Mouse (Mus musculus) hindbrain, embryonic 16.5 days (tissue): ENCODE measurements around the gene Ifrd2. TPM values are rescaled to one million over a fixed set of nuclear protein-coding genes. Genes with fewer than 3 reads are reported as not detected.

Experiments
- ATAC-seq: fragments of 200-750 bp; cut with Nextera tagmentation; 2 replicates; pipeline ENCODE4 v1.8.0; 2017; ENCODE audit warnings: moderate TSS enrichment, moderate library complexity
- H3K27ac ChIP-seq: fragments of 300-500 bp; sonication (generic); 2 replicates; pipeline ENCODE4 v1.5.1; 2014; ENCODE audit warnings: low read depth, mild to moderate bottlenecking, control low read depth, low read length, moderate library complexity
- H3K27me3 ChIP-seq: fragments of 300-500 bp; sonication (generic); replicated peaks from 2 replicates; pipeline ENCODE4 v1.6.1; 2014; ENCODE audit warnings: low read length; ENCODE audit not compliant: control insufficient read depth, insufficient read depth
- H3K36me3 ChIP-seq: fragments of 300-500 bp; sonication (generic); 2 replicates; pipeline ENCODE4 v1.6.1; 2014; ENCODE audit warnings: mild to moderate bottlenecking, low read length, moderate library complexity, mixed read lengths; ENCODE audit not compliant: control insufficient read depth, insufficient read depth
- H3K4me1 ChIP-seq: fragments of 300-500 bp; sonication (generic); 2 replicates; pipeline ENCODE4 v1.6.1; 2014; ENCODE audit warnings: low read depth, low read length; ENCODE audit not compliant: control insufficient read depth, insufficient read depth
- H3K4me2 ChIP-seq: fragments of 300-500 bp; sonication (generic); 2 replicates; pipeline ENCODE4 v1.6.1; 2014; ENCODE audit warnings: mild to moderate bottlenecking, low read length, control low read depth, moderate library complexity
- H3K4me3 ChIP-seq: fragments of 300-500 bp; sonication (generic); 2 replicates; pipeline ENCODE4 v1.5.1; 2014; ENCODE audit warnings: mild to moderate bottlenecking, low read length, control low read depth, moderate library complexity
- H3K9ac ChIP-seq: fragments of 300-500 bp; sonication (generic); 2 replicates; pipeline ENCODE4 v1.6.1; 2014; ENCODE audit warnings: low read depth, mild to moderate bottlenecking, control low read depth, low read length, moderate library complexity
- H3K9me3 ChIP-seq: fragments of 300-500 bp; sonication (generic); 2 replicates; pipeline ENCODE4 v1.6.1; 2014; ENCODE audit warnings: mild to moderate bottlenecking, low read length, moderate library complexity; ENCODE audit not compliant: control insufficient read depth
- WGBS: fragments of 180-500 bp; shearing (Covaris S2); extraction: QIAGEN DNeasy Blood & Tissue Kit; methylation state at CpG from one replicate; pipeline ENCODE4 v1.1.7; 2014; 5-methylcytosine and 5-hydroxymethylcytosine counted together
- polyA plus RNA-seq: library from polyadenylated mRNA; unstranded; fragments of >200 nt; fragmentation: Nextera tagmentation; extraction: Ambion mirVana; gene quantifications from 2 replicates; pipeline ENCODE4 v1.2.1, GENCODE M21; 2015

Gene Ifrd2
- polyA plus RNA-seq, result 13.5 and 16.9 TPM in 2 replicates

- peak within 1 kb of the TSS; percentile 73 for H3K9ac ChIP-seq
- H3K27ac ChIP-seq, result no peak within 1 kb of the TSS
- peak; percentile 98 for ATAC-seq
- H3K9me3 ChIP-seq, result no peaks in the 10 kb centered on the region
- peak within 1 kb of the TSS; percentile 70 for H3K4me3 ChIP-seq
- peaks cover 6% of the 10 kb centered on the region for H3K4me1 ChIP-seq
- peaks cover 17% of the 10 kb centered on the region for H3K36me3 ChIP-seq
- 14% methylated on average over 46 of the region's 46 CpGs for WGBS
- H3K27me3 ChIP-seq, result no peaks in the 10 kb centered on the region
- peak within 1 kb of the TSS; percentile 71 for H3K4me2 ChIP-seq
Observed at GRCm38 (mm10) chr9:107586974-107587832, at the start of gene Ifrd2. TSS of gene Ifrd2 (plus strand) at chr9:107587642.

GRCm38 (mm10) chr9:107538231-107538630 is 49.2 kb upstream of the Ifrd2 start:
- Histone ChIP-seq H3K9me3 (no peaks in the 10 kb centered on the region), H3K36me3 (peaks cover 17% of the 10 kb centered on the region), H3K9ac (no peak overlapping the region), H3K4me1 (peaks cover 47% of the 10 kb centered on the region), H3K4me3 (no peak overlapping the region), H3K27me3 (no peaks in the 10 kb centered on the region), H3K27ac (no peak overlapping the region), H3K4me2 (no peak overlapping the region)
- WGBS, result 87% methylated on average over 7 of the region's 7 CpGs
- ATAC-seq, result no peak

- 95% methylated on average over 3 of the region's 3 CpGs for WGBS
- Histone ChIP-seq H3K27me3 (no peaks in the 10 kb centered on the region), H3K4me3 (no peak overlapping the region), H3K27ac (no peak overlapping the region), H3K4me1 (peaks cover 47% of the 10 kb centered on the region), H3K9me3 (no peaks in the 10 kb centered on the region), H3K9ac (no peak overlapping the region), H3K4me2 (no peak overlapping the region), H3K36me3 (peaks cover 17% of the 10 kb centered on the region)
- ATAC-seq, result no peak
Observed at GRCm38 (mm10) chr9:107538711-107539110, 48.7 kb upstream of the Ifrd2 start.

GRCm38 (mm10) chr9:107539940-107540339 is 47.5 kb upstream of the Ifrd2 start:
- Histone ChIP-seq H3K27me3 (no peaks in the 10 kb centered on the region), H3K36me3 (peaks cover 25% of the 10 kb centered on the region), H3K9ac (no peak overlapping the region), H3K4me1 (peaks cover 46% of the 10 kb centered on the region), H3K9me3 (no peaks in the 10 kb centered on the region), H3K27ac (no peak overlapping the region), H3K4me2 (no peak overlapping the region), H3K4me3 (no peak overlapping the region)
- 96% methylated on average over 8 of the region's 8 CpGs for WGBS
- ATAC-seq, result no peak

GRCm38 (mm10) chr9:107540420-107540819 is 47.0 kb upstream of the Ifrd2 start:
- H3K27ac ChIP-seq, result no peak overlapping the region
- H3K4me1 ChIP-seq, result peaks cover 44% of the 10 kb centered on the region
- no peak overlapping the region for H3K9ac ChIP-seq
- no peak overlapping the region for H3K4me3 ChIP-seq
- no peaks in the 10 kb centered on the region for H3K27me3 ChIP-seq
- peak overlapping the region; percentile 94 for H3K4me2 ChIP-seq
- H3K36me3 ChIP-seq, result peaks cover 28% of the 10 kb centered on the region
- no peaks in the 10 kb centered on the region for H3K9me3 ChIP-seq
- ATAC-seq, result no peak
- 73% methylated on average over 4 of the region's 4 CpGs for WGBS

- H3K4me2 ChIP-seq, result peak overlapping the region; percentile 94
- whole genome bisulfite sequencing, result 28% methylated on average over 10 of the region's 10 CpGs
- H3K4me1 ChIP-seq, result peaks cover 39% of the 10 kb centered on the region
- H3K27me3 ChIP-seq, result no peaks in the 10 kb centered on the region
- no peak for ATAC-seq
- H3K9ac ChIP-seq, result peak overlapping the region; percentile 69
- H3K36me3 ChIP-seq, result peaks cover 28% of the 10 kb centered on the region
- H3K27ac ChIP-seq, result no peak overlapping the region
- H3K9me3 ChIP-seq, result no peaks in the 10 kb centered on the region
- H3K4me3 ChIP-seq, result peak overlapping the region; percentile 71
Observed at GRCm38 (mm10) chr9:107541005-107541404, 46.4 kb upstream of the Ifrd2 start.

- H3K9ac ChIP-seq, result peak within 1 kb of the TSS; percentile 69
- no peaks in the 10 kb centered on the region for H3K27me3 ChIP-seq
- H3K9me3 ChIP-seq, result no peaks in the 10 kb centered on the region
- ATAC-seq, result peak; percentile 90
- peaks cover 33% of the 10 kb centered on the region for H3K4me1 ChIP-seq
- peak within 1 kb of the TSS; percentile 82 for H3K27ac ChIP-seq
- peak within 1 kb of the TSS; percentile 71 for H3K4me3 ChIP-seq
- peak within 1 kb of the TSS; percentile 94 for H3K4me2 ChIP-seq
- peaks cover 28% of the 10 kb centered on the region for H3K36me3 ChIP-seq
- WGBS, result under 1% methylated on average over 46 of the region's 46 CpGs
Observed at GRCm38 (mm10) chr9:107541474-107542351, 45.7 kb upstream of the Ifrd2 start, which contains the start of the genes Cyb561d2 and Nprl2. TSS of gene Cyb561d2 (minus strand) at chr9:107542193. TSS of gene Nprl2 (plus strand) at chr9:107542226.

- Histone ChIP-seq H3K9ac (peak overlapping the region; percentile 69), H3K4me1 (peaks cover 33% of the 10 kb centered on the region), H3K27ac (no peak overlapping the region; the same call in 1 of the 2 replicates), H3K36me3 (peaks cover 28% of the 10 kb centered on the region), H3K4me2 (peak overlapping the region; percentile 94), H3K27me3 (no peaks in the 10 kb centered on the region), H3K4me3 (peak overlapping the region; percentile 71), H3K9me3 (no peaks in the 10 kb centered on the region)
- peak; percentile 15 for ATAC-seq
- under 1% methylated on average over 11 of the region's 11 CpGs for WGBS
Observed at GRCm38 (mm10) chr9:107542352-107542686, 45.1 kb upstream of the Ifrd2 start.

- Histone ChIP-seq H3K36me3 (peaks cover 28% of the 10 kb centered on the region), H3K4me1 (peaks cover 31% of the 10 kb centered on the region), H3K4me3 (peak overlapping the region; percentile 71), H3K4me2 (peak overlapping the region; percentile 94), H3K27me3 (no peaks in the 10 kb centered on the region), H3K27ac (no peak overlapping the region), H3K9ac (peak overlapping the region; percentile 69; the same call in 1 of the 2 replicates), H3K9me3 (no peaks in the 10 kb centered on the region)
- 47% methylated on average over 8 of the region's 8 CpGs for WGBS
- ATAC-seq, result no peak
Observed at GRCm38 (mm10) chr9:107542721-107543120, 44.7 kb upstream of the Ifrd2 start.
